Mouse (Mus musculus) ES-E14 (cell line): ENCODE results near the gene C1ra.

Experiments
- CHD2 ChIP-seq: IDR thresholded peaks from 2 replicates; pipeline ENCODE4 v1.6.1; 2014; ENCODE audit warnings: mild to moderate bottlenecking, low read depth, low read length, inconsistent platforms
- MAFK ChIP-seq: IDR thresholded peaks from 2 replicates; pipeline ENCODE4 v1.6.1; 2014; ENCODE audit warnings: mild to moderate bottlenecking, low read depth, low read length, inconsistent platforms; ENCODE audit not compliant: insufficient read depth

DNA sequence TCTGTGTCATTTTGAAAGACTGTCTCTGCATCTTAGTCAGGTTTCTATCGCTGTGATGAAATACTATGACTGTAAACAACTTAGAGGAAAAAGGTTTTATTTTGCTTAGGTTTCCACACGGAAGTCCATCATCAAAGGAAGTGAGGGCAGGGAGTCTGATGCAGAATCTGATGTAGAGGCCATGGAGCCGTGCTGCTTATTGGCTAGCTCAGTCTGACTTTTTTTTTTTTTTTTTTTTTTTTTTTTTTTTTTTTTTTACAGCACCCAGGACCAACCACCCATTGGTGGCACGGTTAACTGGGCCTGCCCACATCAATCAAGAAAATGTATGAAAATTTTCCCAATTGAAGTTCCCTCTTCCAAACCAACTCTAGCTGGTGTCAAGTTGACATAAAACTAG lies 23.3 kb upstream of the C1ra start:
- no peak for TF ChIP-seq MAFK
- no peak for TF ChIP-seq CHD2
